Mouse (Mus musculus) heart, embryonic 16.5 days (tissue): ENCODE data around the gene Gstt3. TPM values are rescaled to one million over a fixed set of nuclear protein-coding genes. Genes with fewer than 3 reads are reported as not detected.

ENCODE experiments used
- ATAC-seq: fragments of 200-750 bp; cut with Nextera tagmentation; replicated peaks from 2 replicates; pipeline ENCODE4 v1.8.0; 2017; ENCODE audit warnings: moderate number of reproducible peaks; ENCODE audit not compliant: insufficient read depth, low FRiP score; ENCODE audit errors: extremely low read depth
- H3K27ac ChIP-seq: fragments of 300-500 bp; sonication (generic); 2 replicates; pipeline ENCODE4 v1.5.1; 2014; ENCODE audit warnings: mild to moderate bottlenecking, low read length, control low read depth, moderate library complexity
- H3K27me3 ChIP-seq: fragments of 300-500 bp; sonication (generic); 2 replicates; pipeline ENCODE4 v1.6.1; 2014; ENCODE audit warnings: low read length, mixed read lengths; ENCODE audit not compliant: control insufficient read depth, insufficient read depth
- H3K36me3 ChIP-seq: fragments of 300-500 bp; sonication (generic); 2 replicates; pipeline ENCODE4 v1.6.1; 2014; ENCODE audit not compliant: control insufficient read depth, insufficient read depth
- H3K4me1 ChIP-seq: fragments of 300-500 bp; sonication (generic); 2 replicates; pipeline ENCODE4 v1.6.1; 2014; ENCODE audit warnings: low read length, mixed read lengths; ENCODE audit not compliant: control insufficient read depth, insufficient read depth
- H3K4me2 ChIP-seq: fragments of 300-500 bp; sonication (generic); 2 replicates; pipeline ENCODE4 v1.6.1; 2014; ENCODE audit warnings: low read depth, mild to moderate bottlenecking, control low read depth, low read length
- H3K4me3 ChIP-seq: fragments of 300-500 bp; sonication (generic); 2 replicates; pipeline ENCODE4 v1.5.1; 2014; ENCODE audit warnings: mild to moderate bottlenecking, control low read depth, low read length
- H3K9ac ChIP-seq: fragments of 300-500 bp; sonication (generic); 2 replicates; pipeline ENCODE4 v1.6.1; 2014; ENCODE audit warnings: low read length, control low read depth
- H3K9me3 ChIP-seq: fragments of 300-500 bp; sonication (generic); replicated peaks from 2 replicates; pipeline ENCODE4 v1.6.1; 2016; ENCODE audit warnings: low read length; ENCODE audit not compliant: control insufficient read depth
- WGBS: fragments of 180-500 bp; shearing (Covaris S2); extraction: QIAGEN DNeasy Blood & Tissue Kit; methylation state at CpG from one replicate; pipeline ENCODE4 v1.1.7; 2014; 5-methylcytosine and 5-hydroxymethylcytosine counted together
- polyA plus RNA-seq: library from polyadenylated mRNA; unstranded; fragments of >200 nt; fragmentation: Nextera tagmentation; extraction: Ambion mirVana; gene quantifications from 2 replicates; pipeline ENCODE4 v1.2.1, GENCODE M21; 2015

The Gstt3 gene
- polyA plus RNA-seq, 1 experiment from 2014 or later = 5.6 TPM

DNA sequence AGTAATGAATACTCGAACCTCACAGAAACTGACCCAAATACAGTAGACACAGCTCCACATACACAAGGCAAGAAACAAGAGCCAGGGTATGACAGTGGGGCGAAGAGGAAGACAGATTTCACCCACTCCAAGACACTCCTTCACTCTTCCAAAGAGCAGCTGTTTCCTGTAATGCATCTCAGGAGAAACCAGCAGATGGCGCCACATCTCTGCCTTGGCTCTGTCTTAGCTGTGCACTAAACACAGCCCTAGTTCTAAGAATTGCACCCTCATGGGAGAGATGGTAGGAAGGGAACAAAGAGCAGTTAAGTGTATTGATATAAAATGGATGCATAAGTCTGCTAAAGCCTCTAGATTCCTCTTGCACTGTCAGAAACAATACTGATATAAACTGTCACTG, 37.2 kb downstream of the Gstt3 start:
- no peak overlapping the region for H3K27ac ChIP-seq
- H3K36me3 ChIP-seq = peaks cover 50% of the 10 kb centered on the region
- H3K9ac ChIP-seq = no peak overlapping the region
- peak; percentile 72 for ATAC-seq
- H3K27me3 ChIP-seq = no peaks in the 10 kb centered on the region
- H3K4me3 ChIP-seq = no peak overlapping the region
- no peak overlapping the region for H3K4me2 ChIP-seq
- no peaks in the 10 kb centered on the region for H3K4me1 ChIP-seq
- 52% methylated on average over 3 of the region's 3 CpGs for WGBS
- no peaks in the 10 kb centered on the region for H3K9me3 ChIP-seq

DNA sequence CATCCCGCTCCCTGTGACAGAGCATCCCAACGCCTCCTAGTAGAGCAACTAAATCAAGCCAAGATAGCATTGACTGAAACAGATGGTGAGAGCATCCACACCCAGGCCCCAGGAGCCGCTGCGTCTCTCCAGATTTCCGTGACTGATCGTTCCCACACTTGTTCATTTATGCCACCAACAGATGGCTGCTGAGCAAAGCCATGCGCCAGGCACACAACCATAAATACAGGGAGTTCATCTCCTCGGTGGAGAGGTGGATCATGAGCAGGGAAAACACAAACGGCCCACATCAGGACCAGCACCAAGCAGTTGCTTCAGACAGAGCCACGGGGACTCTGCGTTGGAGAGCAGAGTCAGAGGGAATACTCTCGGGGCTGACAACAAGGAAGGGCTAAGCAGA, 37.8 kb downstream of the Gstt3 start:
- H3K27me3 ChIP-seq = no peaks in the 10 kb centered on the region

DNA sequence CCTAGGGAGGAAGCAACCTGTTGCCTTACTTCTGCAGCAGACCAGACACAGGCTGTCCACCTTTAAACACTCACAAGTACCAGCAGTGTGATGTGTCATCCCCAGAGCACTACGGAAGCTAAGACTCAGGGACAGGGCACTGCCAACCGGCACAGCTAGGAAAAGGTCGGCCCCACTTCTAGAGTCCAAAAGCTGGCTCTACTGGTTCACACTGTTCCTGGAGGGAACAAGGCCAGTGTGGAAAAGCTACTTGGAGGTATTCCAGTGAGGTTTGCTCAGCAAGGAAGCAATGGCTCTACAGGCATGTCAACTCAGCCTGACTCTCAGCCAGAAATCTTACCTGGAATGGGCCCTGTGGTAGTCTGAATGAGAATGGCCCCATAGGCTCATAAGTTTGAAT, 40.3 kb downstream of the Gstt3 start:
- Histone ChIP-seq H3K9ac (no peak overlapping the region), H3K36me3 (peaks cover 48% of the 10 kb centered on the region), H3K4me2 (no peak overlapping the region), H3K4me1 (no peaks in the 10 kb centered on the region), H3K27me3 (no peaks in the 10 kb centered on the region), H3K27ac (no peak overlapping the region), H3K4me3 (no peak overlapping the region), H3K9me3 (no peaks in the 10 kb centered on the region)
- WGBS = 90% methylated on average over 3 of the region's 3 CpGs
- ATAC-seq = no peak

More for the DNA sequence above, 37.8 kb downstream of the Gstt3 start:
- 91% methylated on average over 12 of the region's 12 CpGs for WGBS
- Histone ChIP-seq H3K9me3 (no peaks in the 10 kb centered on the region), H3K4me1 (no peaks in the 10 kb centered on the region), H3K4me3 (no peak overlapping the region), H3K27ac (no peak overlapping the region), H3K4me2 (no peak overlapping the region), H3K36me3 (peaks cover 55% of the 10 kb centered on the region), H3K9ac (no peak overlapping the region)
- no peak for ATAC-seq

DNA sequence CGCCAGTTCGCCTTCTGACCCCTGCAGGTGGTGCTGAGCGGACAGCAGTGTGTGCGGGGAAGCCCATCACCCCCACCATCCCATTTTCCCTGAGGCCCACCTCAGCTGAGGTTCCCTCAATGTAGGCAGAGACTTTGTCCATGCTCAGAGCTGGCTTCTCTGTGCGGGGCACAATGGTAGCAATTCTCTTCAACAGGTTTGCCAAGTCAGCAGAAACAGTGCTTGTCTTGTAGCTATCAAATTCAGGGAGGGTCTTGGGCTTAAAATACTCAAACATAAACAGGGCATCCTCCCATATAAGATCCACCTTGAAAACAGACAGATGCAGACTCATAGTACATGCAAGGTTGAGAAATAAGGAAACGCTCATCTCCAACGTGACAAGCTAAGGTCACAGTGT, 55.8 kb downstream of the Gstt3 start:
- 89% methylated on average over 7 of the region's 7 CpGs for WGBS
- H3K27me3 ChIP-seq = no peaks in the 10 kb centered on the region
- H3K27ac ChIP-seq = no peak overlapping the region
- H3K9me3 ChIP-seq = no peaks in the 10 kb centered on the region
- H3K4me3 ChIP-seq = no peak overlapping the region
- no peak overlapping the region for H3K9ac ChIP-seq
- H3K36me3 ChIP-seq = peaks cover 55% of the 10 kb centered on the region
- H3K4me1 ChIP-seq = no peaks in the 10 kb centered on the region
- no peak for ATAC-seq
- no peak overlapping the region for H3K4me2 ChIP-seq

Other genes with a start within 250 kb of the Gstt3 start
- gene Lrrc75b, start 221.1 kb downstream of the Gstt3 start, polyA plus RNA-seq = 1.5 and 2.7 TPM in 2 replicates
- 0.89 and 2.4 TPM in 2 replicates for gene Ggt1, start 219.8 kb downstream of the Gstt3 start, polyA plus RNA-seq
- 9.7 and 11.3 TPM in 2 replicates for gene Ggt5, start 192.1 kb downstream of the Gstt3 start, polyA plus RNA-seq
- 12.4 and 13.3 TPM in 2 replicates for gene Susd2, start 137.4 kb downstream of the Gstt3 start, polyA plus RNA-seq
- 23.7 and 27.5 TPM in 2 replicates for gene Cabin1, start 17.1 kb downstream of the Gstt3 start, polyA plus RNA-seq
- gene Ddt, start 8.0 kb downstream of the Gstt3 start, polyA plus RNA-seq = 40.8 and 42.8 TPM in 2 replicates
- not detected in 2 replicates for gene Gm20441, start 460 bp downstream of the Gstt3 start, polyA plus RNA-seq
- gene Gstt1, start 17.2 kb upstream of the Gstt3 start, polyA plus RNA-seq = 9.0 and 10.2 TPM in 2 replicates
- not detected in 2 replicates for gene Gstt4, start 41.1 kb upstream of the Gstt3 start, polyA plus RNA-seq
- 15.5 and 16.2 TPM in 2 replicates for gene Gstt2, start 56.0 kb upstream of the Gstt3 start, polyA plus RNA-seq
- 1,867 and 2,124 TPM in 2 replicates for gene Mif, start 78.8 kb upstream of the Gstt3 start, polyA plus RNA-seq
- 1.2 and 1.6 TPM in 2 replicates for gene Derl3, start 112.0 kb upstream of the Gstt3 start, polyA plus RNA-seq
- gene Smarcb1, start 140.2 kb upstream of the Gstt3 start, polyA plus RNA-seq = 112 and 114 TPM in 2 replicates
- 655 and 710 TPM in 2 replicates for gene Chchd10, start 151.7 kb upstream of the Gstt3 start, polyA plus RNA-seq
- gene Mmp11, start 155.1 kb upstream of the Gstt3 start, polyA plus RNA-seq = 26.4 and 30.3 TPM in 2 replicates
- gene Gm867, start 159.3 kb upstream of the Gstt3 start, polyA plus RNA-seq = 0.42 and 0.44 TPM in 2 replicates
- 0.56 and 0.72 TPM in 2 replicates for gene Vpreb3, start 161.6 kb upstream of the Gstt3 start, polyA plus RNA-seq
- gene Gm5134, start 173.1 kb upstream of the Gstt3 start, polyA plus RNA-seq = 0.05 and 0.28 TPM in 2 replicates